Mouse (Mus musculus) limb, embryonic 13.5 days (tissue): Measurements from ENCODE around the gene Scn4a. TPM values are rescaled to one million over a fixed set of nuclear protein-coding genes. Genes with fewer than 3 reads are reported as not detected.
"Not testable (repeated sequence)": the region's sequence is repeated elsewhere in the genome, so short reads cannot be mapped to it uniquely, and the experiment has no call there.

Source experiments
- ATAC-seq: fragments of 200-750 bp; cut with Nextera tagmentation; 2 replicates; pipeline ENCODE4 v1.8.0; 2017; ENCODE audit warnings: low read depth, moderate number of reproducible peaks, moderate TSS enrichment; ENCODE audit not compliant: low FRiP score
- H3K27ac ChIP-seq: fragments of 300-500 bp; sonication (generic); 2 replicates; pipeline ENCODE4 v1.5.1; 2015; ENCODE audit warnings: inconsistent platforms, mild to moderate bottlenecking, moderate library complexity
- H3K27me3 ChIP-seq: fragments of 300-500 bp; sonication (generic); 2 replicates; pipeline ENCODE4 v1.6.1; 2015; ENCODE audit warnings: mild to moderate bottlenecking, inconsistent platforms
- H3K36me3 ChIP-seq: fragments of 300-500 bp; sonication (generic); 2 replicates; pipeline ENCODE4 v1.6.1; 2015; ENCODE audit warnings: inconsistent platforms, mild to moderate bottlenecking, moderate library complexity
- H3K4me1 ChIP-seq: fragments of 300-500 bp; sonication (generic); 2 replicates; pipeline ENCODE4 v1.6.1; 2015; ENCODE audit warnings: inconsistent platforms
- H3K4me2 ChIP-seq: fragments of 300-500 bp; sonication (generic); replicated peaks from 2 replicates; pipeline ENCODE4 v1.6.1; 2015; ENCODE audit warnings: inconsistent platforms, mild to moderate bottlenecking, moderate library complexity
- H3K4me3 ChIP-seq: fragments of 300-500 bp; sonication (generic); 2 replicates; pipeline ENCODE4 v1.5.1; 2015; ENCODE audit warnings: moderate library complexity, mild to moderate bottlenecking, inconsistent platforms
- H3K9ac ChIP-seq: fragments of 300-500 bp; sonication (generic); 2 replicates; pipeline ENCODE4 v1.6.1; 2015; ENCODE audit warnings: mild to moderate bottlenecking, inconsistent platforms
- H3K9me3 ChIP-seq: fragments of 300-500 bp; sonication (generic); 2 replicates; pipeline ENCODE4 v1.6.1; 2016; ENCODE audit warnings: inconsistent platforms
- WGBS: fragments of 180-500 bp; shearing (Covaris S2); methylation state at CpG from one replicate; pipeline ENCODE4 v1.1.7; 2015; 5-methylcytosine and 5-hydroxymethylcytosine counted together
- polyA plus RNA-seq: library from polyadenylated mRNA; unstranded; fragments of >200 nt; fragmentation: Nextera tagmentation; extraction: Ambion mirVana; gene quantifications from 2 replicates; pipeline ENCODE4 v1.2.1, GENCODE M21; 2015

Gene Scn4a
- polyA plus RNA-seq, 1 experiment from 2014 or later = 0.42 TPM

DNA sequence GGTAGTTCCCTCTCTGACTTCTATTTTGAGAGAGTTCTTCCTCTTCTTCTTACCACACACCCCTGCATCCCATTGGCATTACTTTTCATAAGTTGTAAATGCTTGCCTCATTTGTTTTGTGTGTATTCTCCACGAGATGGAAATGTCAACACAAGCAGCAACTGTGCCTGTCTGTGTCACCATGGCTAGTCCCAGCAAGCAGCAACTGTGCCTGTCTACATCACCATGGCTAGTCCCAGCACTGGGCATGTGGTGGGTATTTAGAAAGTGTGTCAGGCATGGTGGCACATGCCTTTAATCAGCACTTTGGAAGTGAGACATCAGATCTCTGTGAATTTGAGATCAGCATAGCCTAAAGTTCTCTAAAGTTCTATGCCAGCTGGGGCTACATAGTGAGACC lies 1.1 kb upstream of the Scn4a start:
- 67% methylated on average over 1 of the region's 1 CpGs for WGBS
- Histone ChIP-seq H3K4me2 (no peak overlapping the region), H3K27me3 (no peaks in the 10 kb centered on the region), H3K4me1 (peaks cover 6% of the 10 kb centered on the region; the same call in 1 of the 2 replicates), H3K9ac (no peak overlapping the region), H3K36me3 (no peaks in the 10 kb centered on the region), H3K27ac (no peak overlapping the region), H3K4me3 (no peak overlapping the region), H3K9me3 (no peaks in the 10 kb centered on the region)
- ATAC-seq = no peak

DNA sequence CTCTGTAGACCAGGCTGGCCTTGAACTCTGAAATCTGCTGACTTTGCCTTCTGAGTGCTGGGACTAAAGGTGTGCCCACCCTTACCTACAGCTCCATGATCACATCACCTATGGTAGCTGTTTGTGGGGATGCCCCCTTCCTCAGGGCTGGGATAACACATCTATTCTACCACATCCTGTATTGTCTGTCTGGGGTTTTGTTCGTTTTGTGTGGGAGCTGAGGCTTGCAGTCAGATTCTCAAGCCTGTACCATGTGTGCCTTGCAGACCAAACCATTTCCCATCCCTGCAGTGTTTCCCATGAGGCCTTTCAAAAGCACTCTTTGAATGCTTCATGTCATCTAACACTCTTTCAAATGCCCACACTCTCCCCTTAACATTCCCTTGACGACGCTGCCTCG lies 1.1 kb downstream of the Scn4a start:
- no peak overlapping the region for H3K4me3 ChIP-seq
- no peaks in the 10 kb centered on the region for H3K9me3 ChIP-seq
- no peak overlapping the region for H3K4me2 ChIP-seq
- 64% methylated on average over 4 of the region's 4 CpGs for WGBS
- no peaks in the 10 kb centered on the region for H3K27me3 ChIP-seq
- no peak overlapping the region for H3K9ac ChIP-seq
- ATAC-seq = no peak
- H3K36me3 ChIP-seq = no peaks in the 10 kb centered on the region
- H3K4me1 ChIP-seq = peaks cover 6% of the 10 kb centered on the region; the same call in 1 of the 2 replicates
- H3K27ac ChIP-seq = no peak overlapping the region

DNA sequence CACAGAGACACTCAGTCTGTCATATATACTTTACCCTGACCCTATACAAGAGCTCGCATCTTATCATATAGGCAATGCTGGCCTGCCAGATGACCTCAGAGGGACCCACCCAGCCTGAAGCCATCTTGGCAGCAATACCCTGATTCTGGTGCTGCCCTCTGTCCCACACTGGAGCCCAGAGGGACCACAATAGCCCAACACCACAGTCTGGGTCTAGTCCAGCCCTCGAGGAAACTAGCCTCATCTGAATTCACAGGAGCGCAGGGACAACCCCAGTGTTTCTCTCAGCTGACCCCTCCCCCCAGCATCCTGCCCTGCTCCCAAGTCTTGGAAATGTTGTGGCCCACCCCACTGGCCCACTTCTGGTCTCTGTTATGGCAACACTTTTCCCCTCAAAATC lies 1.8 kb downstream of the Scn4a start:
- no peak overlapping the region for H3K9ac ChIP-seq
- H3K4me1 ChIP-seq = peaks cover 6% of the 10 kb centered on the region; the same call in 1 of the 2 replicates
- no peak overlapping the region for H3K27ac ChIP-seq
- ATAC-seq = no peak
- 63% methylated on average over 3 of the region's 3 CpGs for WGBS
- H3K36me3 ChIP-seq = no peaks in the 10 kb centered on the region
- H3K9me3 ChIP-seq = no peaks in the 10 kb centered on the region
- H3K4me2 ChIP-seq = no peak overlapping the region
- no peaks in the 10 kb centered on the region for H3K27me3 ChIP-seq
- no peak overlapping the region for H3K4me3 ChIP-seq

DNA sequence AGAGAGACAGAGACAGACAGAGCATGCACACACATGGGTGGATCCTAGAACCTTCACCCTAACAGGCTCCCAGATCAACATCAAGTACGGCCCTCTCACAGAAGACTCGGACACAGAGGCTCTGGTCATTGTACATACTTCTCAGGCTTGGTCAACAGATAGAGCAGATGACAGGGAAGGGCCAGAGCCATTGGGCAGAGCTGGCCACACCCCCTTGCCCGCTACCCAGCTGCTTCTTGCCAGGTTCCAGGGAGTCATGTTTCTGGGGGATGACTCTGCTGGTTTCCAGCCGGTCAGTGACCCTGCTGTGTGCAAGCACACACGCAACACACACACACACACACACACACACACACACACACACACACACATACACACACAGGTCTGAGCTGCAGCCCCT lies 2.2 kb downstream of the Scn4a start:
- H3K27ac ChIP-seq = no peak overlapping the region
- 43% methylated on average over 5 of the region's 5 CpGs for WGBS
- ATAC-seq = no peak
- no peaks in the 10 kb centered on the region for H3K27me3 ChIP-seq
- no peaks in the 10 kb centered on the region for H3K9me3 ChIP-seq
- no peak overlapping the region for H3K4me3 ChIP-seq
- peaks cover 6% of the 10 kb centered on the region; the same call in 1 of the 2 replicates for H3K4me1 ChIP-seq
- no peak overlapping the region for H3K4me2 ChIP-seq
- H3K36me3 ChIP-seq = no peaks in the 10 kb centered on the region
- H3K9ac ChIP-seq = no peak overlapping the region

DNA sequence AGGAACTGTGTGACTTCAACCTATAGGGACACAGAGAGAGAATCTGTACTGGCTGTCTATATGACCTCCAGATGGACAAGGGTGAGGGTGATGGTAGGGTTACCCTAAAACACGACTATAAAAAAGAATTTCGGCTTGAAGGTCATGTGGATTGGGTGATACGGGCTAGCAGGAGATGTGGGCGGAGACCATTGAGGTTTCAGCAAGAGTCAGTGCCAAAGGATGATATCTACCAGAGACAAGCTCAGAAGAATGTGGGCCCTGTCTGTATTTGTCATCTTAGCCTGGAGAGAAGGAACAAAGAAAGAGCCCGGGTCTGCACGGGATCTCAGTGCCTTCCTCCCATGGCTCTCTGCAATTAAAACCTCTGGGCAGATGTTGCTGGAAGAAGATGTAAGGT lies 3.3 kb downstream of the Scn4a start:
- no peaks in the 10 kb centered on the region for H3K36me3 ChIP-seq
- H3K4me1 ChIP-seq = peaks cover 9% of the 10 kb centered on the region; the same call in 1 of the 2 replicates
- H3K9me3 ChIP-seq = no peaks in the 10 kb centered on the region
- H3K27me3 ChIP-seq = no peaks in the 10 kb centered on the region
- H3K27ac ChIP-seq = no peak overlapping the region
- no peak overlapping the region for H3K4me3 ChIP-seq
- ATAC-seq = no peak
- WGBS = 84% methylated on average over 6 of the region's 6 CpGs
- H3K4me2 ChIP-seq = no peak overlapping the region
- H3K9ac ChIP-seq = no peak overlapping the region

DNA sequence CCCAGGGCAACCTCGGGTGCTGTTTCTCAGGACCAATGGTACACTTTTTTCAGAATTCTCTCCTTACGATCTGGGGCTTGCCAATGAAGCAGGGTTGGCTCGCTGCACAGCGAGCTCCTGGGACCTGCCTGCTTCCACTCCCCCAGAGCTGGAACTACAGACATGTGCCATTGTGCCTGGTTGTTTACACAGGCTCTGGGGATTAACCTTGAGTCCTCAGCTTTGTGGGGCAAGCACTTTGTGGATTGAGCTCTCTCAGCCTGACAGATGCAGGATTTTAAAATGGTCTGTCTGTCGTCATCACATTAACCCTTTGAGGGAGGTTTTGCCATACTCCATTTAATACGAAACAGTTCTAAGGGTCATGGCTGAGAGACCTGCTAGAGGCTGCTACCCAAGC lies 8.2 kb downstream of the Scn4a start:
- Histone ChIP-seq H3K9me3 (no peaks in the 10 kb centered on the region), H3K4me1 (peaks cover 10% of the 10 kb centered on the region; the same call in 1 of the 2 replicates), H3K4me3 (no peak overlapping the region), H3K9ac (no peak overlapping the region), H3K36me3 (no peaks in the 10 kb centered on the region), H3K27me3 (no peaks in the 10 kb centered on the region), H3K27ac (no peak overlapping the region), H3K4me2 (no peak overlapping the region)
- WGBS = 53% methylated on average over 6 of the region's 6 CpGs
- ATAC-seq = no peak

DNA sequence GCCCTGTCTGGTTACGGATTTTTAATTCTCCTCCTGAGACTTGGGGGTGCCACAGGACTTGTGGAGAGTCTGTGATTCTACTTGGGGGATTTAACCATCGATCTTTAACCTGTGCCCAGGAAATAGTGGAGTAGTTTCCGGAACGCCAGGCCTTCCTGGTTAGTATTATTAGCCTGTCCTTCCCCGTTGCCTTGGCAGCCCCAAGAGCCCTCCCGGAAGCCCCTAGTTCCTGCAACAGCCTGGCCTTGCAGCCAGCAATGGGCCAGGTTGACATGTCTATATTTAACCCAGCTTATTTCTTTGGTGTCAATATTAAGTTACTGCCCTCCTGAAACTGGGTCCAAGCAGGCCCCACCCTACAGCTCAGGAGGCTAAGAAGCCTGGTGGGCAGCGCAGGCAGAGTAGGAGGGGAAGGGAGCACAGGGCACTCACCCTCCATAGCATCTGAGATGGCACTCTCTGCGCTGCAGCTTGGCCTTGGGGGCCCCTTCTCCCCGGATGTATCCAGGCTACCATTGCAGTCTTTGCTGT lies 12.0 kb downstream of the Scn4a start:
- H3K4me3 ChIP-seq = no peak overlapping the region
- no peak overlapping the region for H3K27ac ChIP-seq
- no peaks in the 10 kb centered on the region for H3K9me3 ChIP-seq
- WGBS = 77% methylated on average over 9 of the region's 9 CpGs
- H3K4me1 ChIP-seq = peaks cover 10% of the 10 kb centered on the region; the same call in 1 of the 2 replicates
- H3K9ac ChIP-seq = no peak overlapping the region
- no peak for ATAC-seq
- H3K27me3 ChIP-seq = no peaks in the 10 kb centered on the region
- H3K4me2 ChIP-seq = no peak overlapping the region
- no peaks in the 10 kb centered on the region for H3K36me3 ChIP-seq

DNA sequence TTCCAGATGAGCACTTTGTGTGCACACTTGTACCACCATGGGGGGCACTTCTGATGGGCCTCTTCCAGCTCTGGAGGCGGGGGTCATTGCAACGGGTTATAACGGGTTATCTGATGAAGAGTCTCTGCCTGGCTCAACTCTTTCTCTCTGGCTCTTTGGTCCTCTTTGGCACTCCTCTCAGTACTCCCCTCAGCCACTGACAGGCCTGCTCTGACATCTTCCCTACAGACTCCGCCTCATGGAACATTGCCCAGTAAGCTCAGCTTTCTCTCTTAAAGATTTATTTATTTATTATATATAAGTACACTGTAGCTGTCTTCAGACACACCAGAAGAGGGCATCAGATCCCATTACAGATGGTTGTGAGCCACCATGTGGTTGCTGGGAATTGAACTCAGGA lies 13.8 kb downstream of the Scn4a start:
- H3K4me3 ChIP-seq, H3K4me2 ChIP-seq, H3K4me1 ChIP-seq, H3K9me3 ChIP-seq, H3K36me3 ChIP-seq, H3K27ac ChIP-seq, H3K27me3 ChIP-seq, ATAC-seq, H3K9ac ChIP-seq: not testable (repeated sequence)
- 85% methylated on average over 4 of the region's 4 CpGs for WGBS

DNA sequence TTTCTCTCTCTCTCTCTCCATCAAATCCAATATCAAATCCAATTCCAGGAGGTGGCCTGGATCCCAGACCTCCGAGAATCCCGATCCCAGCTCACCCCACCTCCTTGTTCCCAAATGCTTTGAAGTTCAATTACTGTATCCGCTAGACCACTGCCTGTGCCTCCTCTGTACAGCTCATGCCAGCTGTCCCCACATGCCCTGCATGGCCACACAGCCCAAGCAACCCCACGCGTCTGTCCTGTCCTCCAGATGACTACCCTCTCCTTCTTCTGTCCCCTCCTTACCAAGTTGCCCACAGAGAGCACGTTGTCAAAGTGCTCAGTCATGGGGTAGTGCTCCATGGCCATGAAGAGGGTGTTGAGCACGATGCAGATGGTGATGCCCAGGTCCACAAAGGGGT lies 14.2 kb downstream of the Scn4a start:
- Histone ChIP-seq H3K4me3 (no peak overlapping the region), H3K36me3 (no peaks in the 10 kb centered on the region), H3K4me1 (peaks cover 5% of the 10 kb centered on the region; the same call in 1 of the 2 replicates), H3K9ac (no peak overlapping the region), H3K9me3 (no peaks in the 10 kb centered on the region), H3K27ac (no peak overlapping the region), H3K4me2 (no peak overlapping the region), H3K27me3 (no peaks in the 10 kb centered on the region)
- 64% methylated on average over 7 of the region's 7 CpGs for WGBS
- no peak for ATAC-seq

DNA sequence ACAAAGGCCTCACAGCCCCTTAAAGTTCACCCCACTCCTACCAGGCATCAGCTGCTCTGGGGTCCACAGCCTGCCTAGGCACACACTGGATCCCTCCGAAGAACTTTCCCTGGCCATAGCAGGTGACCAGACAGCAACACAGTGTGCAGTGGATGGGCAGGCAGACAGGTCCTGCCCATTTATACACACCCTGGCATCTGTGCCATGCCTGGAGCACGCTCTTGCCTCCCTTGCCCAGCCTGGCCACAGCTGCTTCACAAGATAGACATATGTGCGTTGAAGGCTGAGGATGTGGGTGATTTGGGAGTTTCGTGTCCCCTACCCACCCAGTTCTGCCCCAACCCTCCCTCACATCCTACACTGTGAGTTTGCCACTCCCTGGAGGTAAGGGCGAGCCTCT lies 15.1 kb downstream of the Scn4a start:
- WGBS = 80% methylated on average over 5 of the region's 5 CpGs

DNA sequence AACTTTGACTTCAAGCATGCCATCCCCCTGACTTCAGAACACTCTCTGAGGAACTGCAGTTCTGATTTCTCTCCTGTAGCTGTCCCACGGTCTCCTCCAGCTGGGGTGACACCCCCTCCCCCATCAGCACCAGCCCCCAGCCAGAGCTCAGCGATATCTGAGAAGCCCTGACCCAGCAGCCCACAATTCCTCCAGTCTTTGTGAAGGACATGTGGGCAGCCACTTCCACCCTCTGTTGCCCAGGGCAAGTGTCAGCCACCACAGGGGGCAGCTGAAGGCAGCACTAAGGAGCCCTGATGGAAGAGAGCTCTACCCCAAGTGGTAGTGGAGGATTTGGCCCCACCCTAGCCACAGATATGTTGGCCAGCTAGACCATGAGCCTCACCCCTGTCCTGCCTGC lies 19.0 kb downstream of the Scn4a start:
- Histone ChIP-seq H3K4me2 (no peak overlapping the region), H3K36me3 (no peaks in the 10 kb centered on the region), H3K27ac (no peak overlapping the region), H3K9me3 (no peaks in the 10 kb centered on the region), H3K4me1 (no peaks in the 10 kb centered on the region), H3K27me3 (no peaks in the 10 kb centered on the region), H3K9ac (no peak overlapping the region), H3K4me3 (no peak overlapping the region)
- no peak for ATAC-seq
- WGBS = 5% methylated on average over 2 of the region's 2 CpGs

More for the DNA sequence above, 15.1 kb downstream of the Scn4a start:
- Histone ChIP-seq H3K9ac (no peak overlapping the region), H3K27ac (no peak overlapping the region), H3K9me3 (no peaks in the 10 kb centered on the region), H3K4me2 (no peak overlapping the region), H3K4me1 (peaks cover 5% of the 10 kb centered on the region; the same call in 1 of the 2 replicates), H3K36me3 (no peaks in the 10 kb centered on the region), H3K27me3 (no peaks in the 10 kb centered on the region), H3K4me3 (no peak overlapping the region)
- no peak for ATAC-seq

DNA sequence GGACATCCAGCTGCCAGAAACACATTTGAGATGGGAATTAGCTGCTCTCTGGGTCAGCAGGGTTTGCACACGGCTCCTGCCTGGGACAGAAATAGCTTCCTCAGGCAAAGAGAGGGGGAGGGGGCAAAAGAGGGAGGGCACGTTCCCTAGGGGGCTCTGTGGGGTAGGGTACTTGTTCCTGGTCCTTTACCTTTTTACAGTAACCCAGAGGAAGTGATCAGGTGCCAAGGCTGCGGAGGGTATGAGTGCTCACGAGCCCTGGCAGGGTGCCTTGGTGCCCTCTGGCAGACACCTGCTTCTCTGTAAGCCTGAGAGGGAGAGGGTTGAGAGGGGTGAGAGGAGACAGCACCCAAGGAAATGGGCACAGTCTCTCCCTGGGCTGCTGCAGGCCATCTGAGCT lies 20.6 kb downstream of the Scn4a start:
- H3K9me3 ChIP-seq = no peaks in the 10 kb centered on the region
- H3K27ac ChIP-seq = no peak overlapping the region
- no peaks in the 10 kb centered on the region for H3K36me3 ChIP-seq
- no peak overlapping the region for H3K4me3 ChIP-seq
- peaks cover 15% of the 10 kb centered on the region for H3K4me1 ChIP-seq
- H3K4me2 ChIP-seq = no peak overlapping the region
- 47% methylated on average over 4 of the region's 4 CpGs for WGBS
- ATAC-seq = no peak
- H3K27me3 ChIP-seq = no peaks in the 10 kb centered on the region
- H3K9ac ChIP-seq = no peak overlapping the region

DNA sequence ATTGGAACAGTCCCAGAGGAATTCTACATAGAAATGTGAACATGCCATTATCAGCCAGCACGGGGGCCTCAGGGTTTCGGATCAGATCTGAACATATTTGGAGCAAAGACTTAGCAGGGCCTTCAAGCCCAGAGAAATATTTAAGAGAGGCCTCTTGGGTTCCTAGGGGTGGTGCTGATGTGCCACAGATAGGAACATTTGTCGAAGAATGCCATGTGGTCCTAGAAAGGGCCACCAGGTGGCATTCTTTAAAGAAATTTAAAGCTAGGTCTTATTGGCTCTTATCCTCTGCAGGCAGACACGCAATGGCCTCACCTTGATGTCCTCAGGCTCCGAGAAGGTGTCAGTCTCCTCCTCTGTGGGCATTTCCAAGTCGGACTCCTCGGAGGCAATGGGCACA lies 23.4 kb downstream of the Scn4a start:
- Histone ChIP-seq H3K36me3 (no peaks in the 10 kb centered on the region), H3K9ac (no peak overlapping the region), H3K4me3 (no peak overlapping the region), H3K4me1 (peaks cover 18% of the 10 kb centered on the region), H3K27ac (no peak overlapping the region), H3K27me3 (no peaks in the 10 kb centered on the region), H3K4me2 (no peak overlapping the region), H3K9me3 (no peaks in the 10 kb centered on the region)
- WGBS = 64% methylated on average over 7 of the region's 7 CpGs
- ATAC-seq = no peak
